Mouse (Mus musculus): ENCODE data around the gene Ska2.

DNA sequence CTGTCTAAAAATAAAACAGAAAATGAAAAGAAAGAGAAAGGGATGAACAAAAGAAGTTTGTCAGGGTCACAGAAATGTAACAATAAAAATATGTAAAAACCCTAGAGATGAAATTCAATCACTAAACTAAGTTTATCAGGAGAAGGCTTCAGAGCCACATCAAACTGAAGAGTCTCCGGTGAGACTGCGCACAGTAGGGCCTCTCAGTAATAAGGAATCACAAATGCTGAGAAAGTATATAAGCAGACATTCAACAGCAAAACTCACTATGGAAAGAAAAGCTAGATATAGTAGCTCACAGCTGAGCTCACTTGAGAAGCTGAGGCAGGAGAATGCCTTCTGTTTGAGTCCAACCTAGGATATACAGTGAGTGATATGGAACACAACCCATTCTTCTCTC lies 48.6 kb upstream of the Ska2 start:
- no peak for TF ChIP-seq ZMIZ1 (IDR thresholded peaks at IDR 0.05; ENCODE audit: low read depth, low read length)
- TF ChIP-seq CTCF (conservative IDR thresholded peaks at IDR 0.05 in 1 of 2, IDR thresholded peaks at IDR 0.05 in 1 of 2; ENCODE audit: low read depth in 2 of 2, low read length in 2 of 2), result no peak
- no peak for TF ChIP-seq MAFK (IDR thresholded peaks at IDR 0.05; ENCODE audit: insufficient replicate concordance, low read length)
- TF ChIP-seq SIN3A (IDR thresholded peaks at IDR 0.05; ENCODE audit: low read length), result no peak
- no peak for TF ChIP-seq HCFC1 (IDR thresholded peaks at IDR 0.05; ENCODE audit: low read depth, low read length)
- no peak for TF ChIP-seq RAD21 (IDR thresholded peaks at IDR 0.05; ENCODE audit: low read depth, low read length)
- TF ChIP-seq EP300 (IDR thresholded peaks at IDR 0.05; ENCODE audit: low read length), result no peak
- no peak for TF ChIP-seq GABPA (IDR thresholded peaks at IDR 0.05; ENCODE audit: insufficient replicate concordance, low read depth, low read length)
- TF ChIP-seq SMC3 (IDR thresholded peaks at IDR 0.05; ENCODE audit: low read depth, low read length), result no peak
- TF ChIP-seq MYC (IDR thresholded peaks at IDR 0.05; ENCODE audit: low read depth, low read length), result no peak
- no peak for TF ChIP-seq POLR2A (IDR thresholded peaks at IDR 0.05; ENCODE audit: low read depth, low read length)
- no peak for TF ChIP-seq ZNF384 (IDR thresholded peaks at IDR 0.05; ENCODE audit: low read depth, low read length)
- TF ChIP-seq TBP (conservative IDR thresholded peaks at IDR 0.05; ENCODE audit: low read depth, low read length), result no peak
- TF ChIP-seq CHD2 (IDR thresholded peaks at IDR 0.05; ENCODE audit: low read length), result no peak
